Mouse (Mus musculus) ovary, postnatal 36 days (tissue): ENCODE results near the gene Tmem203.
"Not testable (repeated sequence)": the region's sequence is repeated elsewhere in the genome, so short reads cannot be mapped to it uniquely, and the experiment has no call there.

ENCODE experiments used
- DNase-seq: peaks from one replicate; pipeline ENCODE4 v3.0.0; 2022; ENCODE audit warnings: low spot score, mixed read lengths

The Tmem203 gene

GRCm38 (mm10) chr2:25234050-25234449, 21.2 kb upstream of the Tmem203 start, which contains the start of gene Slc34a3:
Gene Slc34a3, minus strand, starts transcription at chr2:25234364.
- no peak for DNase-seq

DNA sequence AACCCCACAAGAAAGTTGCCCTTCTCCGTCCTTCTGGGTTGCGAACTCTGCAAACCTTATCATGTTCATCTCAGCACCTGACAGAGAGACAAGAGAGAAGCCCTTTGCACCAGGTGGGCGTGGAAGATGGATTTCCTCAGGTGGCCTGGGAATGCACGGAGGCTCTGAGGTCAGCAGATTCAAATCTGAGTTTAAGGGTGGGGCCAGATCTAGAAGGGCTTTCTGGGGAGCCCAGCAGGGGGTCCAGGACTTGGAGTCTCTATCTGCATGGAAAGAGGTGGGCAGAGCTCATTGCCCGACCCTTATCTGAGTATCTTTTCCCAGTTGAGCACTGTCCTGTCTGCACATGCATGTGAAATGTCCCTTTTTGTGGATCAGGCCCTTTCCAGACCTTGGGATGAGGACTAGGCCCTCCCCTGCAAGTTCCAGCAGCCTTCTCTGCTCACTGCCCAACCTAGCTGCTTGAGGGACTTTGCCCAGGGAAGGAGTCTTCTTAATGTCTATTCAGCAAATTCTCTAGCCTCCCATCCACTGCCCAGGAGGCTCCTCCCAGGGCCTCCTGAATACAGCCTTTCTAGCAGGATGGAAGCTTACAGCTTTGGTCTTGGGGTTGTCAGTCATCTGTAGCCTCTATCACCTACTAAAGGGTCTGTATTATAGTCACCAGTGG, 20.6 kb upstream of the Tmem203 start:
- DNase-seq, result no peak

DNA sequence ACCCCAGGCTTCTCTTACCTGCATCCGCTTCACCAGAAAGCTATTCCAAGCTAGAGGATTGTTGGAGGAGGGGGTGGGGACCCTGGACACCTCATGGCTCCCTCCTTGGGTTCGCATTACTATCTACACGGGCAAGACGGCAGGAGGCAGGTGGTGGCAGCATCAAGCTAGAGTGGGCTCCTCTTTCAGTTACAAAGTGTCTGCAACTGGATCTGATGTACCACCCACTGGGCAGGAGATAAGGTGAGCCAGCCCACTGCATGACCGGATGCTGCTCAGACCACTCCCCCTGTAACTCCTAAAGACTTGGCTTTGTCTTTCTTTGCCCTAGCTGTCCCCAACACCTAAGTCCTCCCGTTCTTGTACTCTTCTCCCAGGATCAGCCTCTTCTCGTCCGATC, 18.6 kb upstream of the Tmem203 start, which contains the start of gene Rnf224:
TSS of gene Rnf224 (minus strand) at position 174 of the 400 bp plus-strand sequence.
- DNase-seq, result no peak

GRCm38 (mm10) chr2:25237522-25237921, 17.7 kb upstream of the Tmem203 start:
- DNase-seq, result no peak

GRCm38 (mm10) chr2:25238106-25238505, 17.1 kb upstream of the Tmem203 start:
- no peak for DNase-seq

DNA sequence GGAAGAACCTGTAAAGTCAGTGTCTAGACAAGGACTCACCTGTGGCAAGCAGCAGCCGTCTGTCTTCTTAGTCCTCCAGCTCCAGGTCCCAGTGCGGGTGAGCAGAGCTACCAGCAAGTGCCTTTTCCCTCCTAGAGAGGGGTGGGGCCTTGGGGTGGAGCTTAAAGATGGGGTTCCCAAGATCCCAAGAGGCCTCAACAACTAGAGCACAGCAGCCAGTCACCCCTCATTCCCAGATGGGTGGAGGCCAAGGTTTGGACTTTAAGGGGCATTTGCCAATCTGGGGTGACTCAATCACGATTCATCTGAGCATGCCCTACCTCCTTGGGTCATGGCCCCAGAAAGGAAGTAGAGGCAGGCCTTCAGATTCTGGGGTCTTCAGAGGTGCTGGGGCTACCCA, 15.5 kb upstream of the Tmem203 start:
- DNase-seq, result no peak

GRCm38 (mm10) chr2:25240310-25240709, 14.9 kb upstream of the Tmem203 start:
- no peak for DNase-seq

GRCm38 (mm10) chr2:25240723-25241437, 14.4 kb upstream of the Tmem203 start:
- peak; percentile 75 for DNase-seq

- no peak for DNase-seq
Measured at GRCm38 (mm10) chr2:25241438-25241775, 13.8 kb upstream of the Tmem203 start.

DNA sequence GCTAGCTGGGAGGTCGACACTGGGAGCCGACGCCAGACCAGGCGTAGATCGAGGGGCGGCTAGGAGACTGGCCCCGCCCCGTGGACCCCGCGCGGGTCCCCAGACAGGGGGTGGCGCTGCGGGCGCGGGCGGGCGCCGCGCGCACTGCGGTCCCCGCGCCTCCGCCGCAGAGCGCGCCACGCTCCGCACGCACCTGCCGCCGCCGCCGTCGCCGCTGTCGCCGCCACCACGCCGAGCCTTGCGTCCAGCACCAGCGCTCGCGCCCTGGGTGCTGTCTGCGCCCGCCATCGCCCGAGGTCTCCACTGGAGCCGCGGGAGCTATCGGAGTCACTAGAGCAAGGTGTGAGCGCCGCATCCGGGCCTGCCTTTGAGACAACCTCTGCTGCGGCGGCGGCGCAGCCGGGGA, 13.1 kb upstream of the Tmem203 start, which contains the start of the genes Rnf208 and Cysrt1:
TSS of gene Rnf208 (plus strand) at position 155 of the 406 bp plus-strand sequence.
TSS of gene Cysrt1 (minus strand) at position 352 of the 406 bp plus-strand sequence.
- DNase-seq, result no peak

DNA sequence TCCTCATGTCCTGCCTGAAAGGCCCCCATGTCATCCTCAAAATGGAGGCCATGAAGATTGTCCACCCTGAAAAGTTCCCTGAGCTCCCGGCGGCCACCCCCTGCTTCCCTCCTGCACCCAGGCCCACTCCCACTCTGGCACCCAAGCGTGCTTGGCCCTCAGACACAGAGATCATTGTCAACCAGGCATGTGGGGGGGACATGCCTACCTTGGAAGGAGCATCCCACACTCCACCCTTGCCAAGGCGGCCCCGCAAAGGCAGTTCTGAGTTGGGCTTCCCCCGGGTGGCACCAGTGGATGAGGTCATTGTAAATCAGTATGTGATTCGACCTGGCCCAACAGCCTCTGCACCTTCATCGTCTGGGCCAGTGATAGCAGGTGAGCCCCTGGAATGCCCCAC, 11.9 kb upstream of the Tmem203 start:
- DNase-seq, result no peak

- no peak for DNase-seq
Measured at GRCm38 (mm10) chr2:25244144-25244543, 11.1 kb upstream of the Tmem203 start.

DNA sequence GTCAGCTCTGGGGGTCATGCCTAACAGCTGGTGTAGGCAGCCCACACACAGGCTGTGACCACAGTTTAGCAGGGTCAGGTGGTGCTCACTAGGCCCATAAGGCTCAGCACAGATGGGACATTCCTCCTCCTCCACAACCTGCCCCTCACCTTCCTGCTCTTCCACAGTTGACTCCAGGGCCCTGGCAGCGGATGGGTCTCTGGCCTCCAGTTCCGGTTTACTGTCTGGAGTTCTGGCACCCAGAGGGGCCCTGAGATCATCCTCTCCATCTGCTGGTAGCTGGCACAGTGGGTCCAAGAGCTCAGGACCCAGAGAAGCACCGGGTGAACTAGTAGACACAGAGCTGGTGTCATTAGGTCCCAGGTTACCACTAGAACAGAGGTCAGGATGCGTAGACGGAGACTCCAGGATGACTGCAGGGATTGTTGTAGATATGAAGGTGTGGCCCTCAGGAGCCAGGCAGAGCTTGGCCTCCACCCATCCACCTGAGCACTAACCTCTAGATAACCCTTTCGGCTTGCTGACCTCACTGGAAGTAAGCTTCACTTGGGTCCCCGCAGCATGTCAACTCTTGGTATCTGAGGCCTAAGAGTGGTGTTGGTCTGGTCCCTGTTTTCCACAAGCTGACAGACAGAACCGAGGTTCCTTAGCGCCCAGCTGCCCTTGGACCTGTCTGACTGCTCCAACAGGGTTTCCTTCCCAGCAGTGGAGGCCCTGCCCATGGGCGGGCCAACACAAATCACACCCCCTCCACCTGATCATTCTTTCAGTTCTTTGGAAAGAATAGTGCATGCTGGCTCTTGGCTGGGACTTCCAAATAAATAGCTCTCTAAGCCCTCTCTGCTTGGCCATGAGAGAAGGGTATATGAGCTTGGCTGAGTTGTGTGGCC, 8.8 kb upstream of the Tmem203 start, which contains the start of gene AL732309.1:
TSS of gene AL732309.1 (minus strand) at position 681 of the 890 bp plus-strand sequence.
- DNase-seq, result no peak

- no peak for DNase-seq
Measured at GRCm38 (mm10) chr2:25252331-25252730, 2.9 kb upstream of the Tmem203 start.

DNA sequence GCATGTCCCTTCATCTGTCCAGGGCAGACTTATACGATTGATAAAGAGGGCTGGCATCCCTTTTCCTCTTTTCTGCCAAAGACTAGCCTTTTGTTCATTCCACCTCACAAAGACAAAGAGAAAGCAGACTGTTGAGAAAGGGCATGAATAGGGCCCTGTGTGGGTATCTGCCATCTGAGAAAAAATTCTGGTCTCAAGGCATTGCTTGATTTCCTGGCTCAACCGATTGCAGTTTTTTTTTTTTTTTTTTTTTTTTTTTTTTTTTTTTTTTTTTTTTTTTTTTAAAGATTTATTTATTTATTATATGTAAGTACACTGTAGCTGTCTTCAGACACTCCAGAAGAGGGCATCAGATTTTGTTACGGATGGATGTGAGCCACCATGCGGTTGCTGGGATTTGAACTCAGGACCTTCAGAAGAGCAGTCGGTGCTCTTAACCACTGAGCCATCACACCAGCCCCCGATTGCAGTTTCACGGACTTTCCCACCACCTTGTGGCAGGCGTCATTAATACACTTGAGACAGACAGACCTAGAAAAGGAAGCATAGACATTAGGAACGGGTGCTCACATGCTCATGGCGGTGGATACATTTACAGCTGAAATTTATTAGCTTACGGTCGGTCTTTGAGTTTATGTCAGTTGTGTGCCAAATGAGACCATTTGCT, 1.3 kb downstream of the Tmem203 start:
- DNase-seq, result not testable (repeated sequence)

- DNase-seq, result not testable (repeated sequence)
Measured at GRCm38 (mm10) chr2:25257250-25257649, 2.0 kb downstream of the Tmem203 start.

GRCm38 (mm10) chr2:25258887-25259286, 3.6 kb downstream of the Tmem203 start:
- no peak for DNase-seq

DNA sequence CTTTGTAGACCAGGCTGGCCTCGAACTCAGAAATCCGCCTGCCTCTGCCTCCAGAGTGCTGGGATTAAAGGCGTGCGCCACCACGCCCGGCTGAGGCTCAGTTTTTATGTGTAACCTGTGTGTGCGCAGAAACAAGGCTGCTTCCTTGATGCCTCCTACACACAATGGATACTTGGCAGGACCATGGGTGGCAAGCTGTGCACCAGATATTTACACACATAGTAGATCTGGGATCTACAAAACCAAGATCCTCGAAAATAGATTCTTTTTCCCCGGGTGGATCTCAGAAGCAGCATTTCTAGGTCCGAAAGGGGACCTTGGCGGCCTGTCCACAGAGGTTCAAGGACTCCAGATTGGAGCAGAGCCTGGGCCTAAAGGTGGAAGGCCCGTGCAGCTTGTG, 6.6 kb downstream of the Tmem203 start:
- no peak for DNase-seq

DNA sequence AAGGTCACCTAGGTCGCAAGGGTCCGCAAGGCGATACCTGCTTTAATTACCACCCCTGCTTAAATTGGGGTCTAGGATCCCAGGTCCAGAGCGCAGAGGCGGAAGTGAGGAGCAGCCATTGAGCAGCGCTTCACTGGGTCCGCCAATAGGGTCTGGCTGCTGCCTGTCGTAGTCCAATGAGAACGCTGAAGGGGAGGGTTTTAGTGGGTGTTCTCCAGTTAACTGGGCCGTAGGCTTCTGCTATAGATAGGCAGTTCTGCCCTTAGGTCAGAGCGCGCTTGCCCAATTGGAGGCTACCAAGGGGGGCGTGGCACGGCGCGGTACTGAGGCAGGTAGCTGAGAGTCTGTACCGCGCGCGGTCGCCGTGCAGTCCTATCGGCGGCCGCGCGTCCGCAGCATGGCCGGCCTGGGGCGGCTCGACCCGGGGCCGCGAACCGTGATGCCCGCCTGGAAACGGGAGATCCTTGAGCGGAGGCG, 7.1 kb downstream of the Tmem203 start, which contains the start of gene Tprn:
TSS of gene Tprn (plus strand) at position 328 of the 477 bp plus-strand sequence.
- DNase-seq, result peak; percentile 91

GRCm38 (mm10) chr2:25262795-25263622, 7.8 kb downstream of the Tmem203 start:
- DNase-seq, result no peak
